Mouse (Mus musculus): ENCODE results near the gene Oas1e.
A peak's percentile ranks its signal among the peaks of the same experiment; 100 is the strongest.

- no peak for TF ChIP-seq POLR2A (IDR thresholded peaks at IDR 0.05; ENCODE audit: borderline replicate concordance, insufficient read depth, low read length)
- TF ChIP-seq CTCF (IDR thresholded peaks at IDR 0.05; ENCODE audit: borderline replicate concordance, insufficient read depth, low read depth, low read length) = peak; percentile 65; the same call in 1 of the 2 replicates
Observed at GRCm38 (mm10) chr5:120793043-120793442, 2.3 kb downstream of the Oas1e start.
